Mouse (Mus musculus) intestine, postnatal 0 days (tissue): Measurements from ENCODE around the gene Gm49325. TPM values are rescaled to one million over a fixed set of nuclear protein-coding genes. Genes with fewer than 3 reads are reported as not detected.

ENCODE experiments used
- ATAC-seq: fragments of 200-750 bp; cut with Nextera tagmentation; 2 replicates; pipeline ENCODE4 v1.8.0; 2017; ENCODE audit warnings: mild to moderate bottlenecking, moderate TSS enrichment, moderate library complexity
- H3K27ac ChIP-seq: fragments of 300-500 bp; sonication (generic); 2 replicates; pipeline ENCODE4 v1.5.1; 2014; ENCODE audit warnings: mild to moderate bottlenecking, low read depth, low read length, moderate library complexity
- H3K27me3 ChIP-seq: fragments of 300-500 bp; sonication (generic); replicated peaks from 2 replicates; pipeline ENCODE4 v1.6.1; 2014; ENCODE audit warnings: low read length, mixed read lengths; ENCODE audit not compliant: control insufficient read depth, insufficient read depth
- H3K36me3 ChIP-seq: fragments of 300-500 bp; sonication (generic); 2 replicates; pipeline ENCODE4 v1.6.1; 2014; ENCODE audit warnings: mild to moderate bottlenecking, moderate library complexity; ENCODE audit not compliant: control insufficient read depth, insufficient read depth
- H3K4me1 ChIP-seq: fragments of 300-500 bp; sonication (generic); replicated peaks from 2 replicates; pipeline ENCODE4 v1.6.1; 2014; ENCODE audit warnings: antibody characterized with exemption, low read length, mixed read lengths; ENCODE audit not compliant: control insufficient read depth, insufficient read depth
- H3K4me2 ChIP-seq: fragments of 300-500 bp; sonication (generic); replicated peaks from 2 replicates; pipeline ENCODE4 v1.6.1; 2014; ENCODE audit warnings: low read depth, mild to moderate bottlenecking, moderate library complexity
- H3K4me3 ChIP-seq: fragments of 300-500 bp; sonication (generic); 2 replicates; pipeline ENCODE4 v1.5.1; 2014; ENCODE audit warnings: low read depth, low read length
- H3K9ac ChIP-seq: fragments of 300-500 bp; sonication (generic); 2 replicates; pipeline ENCODE4 v1.6.1; 2014; ENCODE audit warnings: mild to moderate bottlenecking, low read depth, low read length
- H3K9me3 ChIP-seq: fragments of 300-500 bp; sonication (generic); 2 replicates; pipeline ENCODE4 v1.6.1; 2016; ENCODE audit warnings: mixed run types; ENCODE audit not compliant: control insufficient read depth
- CTCF ChIP-seq: sonication (generic); IDR thresholded peaks from 2 replicates; pipeline ENCODE4 v1.5.1; 2016; ENCODE audit warnings: low read depth, mild to moderate bottlenecking, control low read depth, antibody characterized with exemption, moderate library complexity
- WGBS: fragments of 180-500 bp; shearing (Covaris S2); extraction: QIAGEN DNeasy Blood & Tissue Kit; methylation state at CpG from one replicate; pipeline ENCODE4 v1.1.7; 2014; 5-methylcytosine and 5-hydroxymethylcytosine counted together
- polyA plus RNA-seq: library from polyadenylated mRNA; unstranded; fragments of >200 nt; fragmentation: Nextera tagmentation; extraction: Ambion mirVana; gene quantifications from 2 replicates; pipeline ENCODE4 v1.2.1, GENCODE M21; 2015

Gm49325 gene
- 18.9 TPM in 2 replicates for polyA plus RNA-seq

GRCm38 (mm10) chr10:77605908-77606826 is at the start of gene Gm49325, which contains the start of gene Sumo3:
Gene Gm49325, plus strand, starts transcription at chr10:77606197.
Gene Sumo3, plus strand, starts transcription at chr10:77606097.
- Histone ChIP-seq H3K9me3 (no peaks in the 10 kb centered on the region), H3K27me3 (no peaks in the 10 kb centered on the region), H3K9ac (peak within 1 kb of the TSS; percentile 82), H3K27ac (peak within 1 kb of the TSS; percentile 98), H3K4me1 (no peaks in the 10 kb centered on the region), H3K4me2 (peak within 1 kb of the TSS; percentile 70), H3K4me3 (peak within 1 kb of the TSS; percentile 69), H3K36me3 (peaks cover 16% of the 10 kb centered on the region)
- peak; percentile 35; the same call in 1 of the 2 replicates for TF ChIP-seq CTCF
- WGBS = under 1% methylated on average over 116 of the region's 119 CpGs
- ATAC-seq = peak; percentile 84

GRCm38 (mm10) chr10:77556631-77557030 is 49.4 kb upstream of the Gm49325 start:
- no peak overlapping the region for H3K27ac ChIP-seq
- 86% methylated on average over 7 of the region's 7 CpGs for WGBS
- ATAC-seq = no peak

GRCm38 (mm10) chr10:77557641-77558040 is 48.4 kb upstream of the Gm49325 start:
- H3K4me3 ChIP-seq = no peak overlapping the region
- H3K9me3 ChIP-seq = no peaks in the 10 kb centered on the region
- H3K36me3 ChIP-seq = no peaks in the 10 kb centered on the region
- no peak overlapping the region for H3K4me2 ChIP-seq
- no peaks in the 10 kb centered on the region for H3K27me3 ChIP-seq
- ATAC-seq = no peak
- no peak overlapping the region for H3K27ac ChIP-seq
- no peaks in the 10 kb centered on the region for H3K4me1 ChIP-seq
- peak; percentile 61 for TF ChIP-seq CTCF
- 88% methylated on average over 4 of the region's 4 CpGs for whole genome bisulfite sequencing
- H3K9ac ChIP-seq = no peak overlapping the region

More at GRCm38 (mm10) chr10:77556631-77557030, 49.4 kb upstream of the Gm49325 start:
- no peaks in the 10 kb centered on the region for H3K27me3 ChIP-seq
- no peaks in the 10 kb centered on the region for H3K9me3 ChIP-seq
- no peaks in the 10 kb centered on the region for H3K4me1 ChIP-seq
- H3K4me3 ChIP-seq = no peak overlapping the region
- no peaks in the 10 kb centered on the region for H3K36me3 ChIP-seq
- no peak for TF ChIP-seq CTCF
- no peak overlapping the region for H3K9ac ChIP-seq
- no peak overlapping the region for H3K4me2 ChIP-seq

GRCm38 (mm10) chr10:77560090-77560489 is 45.9 kb upstream of the Gm49325 start:
- Histone ChIP-seq H3K36me3 (no peaks in the 10 kb centered on the region), H3K4me2 (no peak overlapping the region), H3K9ac (no peak overlapping the region), H3K4me3 (no peak overlapping the region), H3K27ac (no peak overlapping the region), H3K9me3 (no peaks in the 10 kb centered on the region), H3K4me1 (no peaks in the 10 kb centered on the region), H3K27me3 (no peaks in the 10 kb centered on the region)
- WGBS = 83% methylated on average over 11 of the region's 11 CpGs
- no peak for TF ChIP-seq CTCF
- no peak for ATAC-seq

GRCm38 (mm10) chr10:77560830-77561229 is 45.2 kb upstream of the Gm49325 start:
- Histone ChIP-seq H3K27me3 (no peaks in the 10 kb centered on the region), H3K27ac (no peak overlapping the region), H3K9ac (no peak overlapping the region), H3K9me3 (no peaks in the 10 kb centered on the region), H3K36me3 (no peaks in the 10 kb centered on the region), H3K4me1 (no peaks in the 10 kb centered on the region), H3K4me3 (no peak overlapping the region), H3K4me2 (no peak overlapping the region)
- ATAC-seq = no peak
- no peak for TF ChIP-seq CTCF
- 86% methylated on average over 9 of the region's 9 CpGs for WGBS

GRCm38 (mm10) chr10:77561508-77561907 is 44.5 kb upstream of the Gm49325 start:
- no peak for ATAC-seq
- no peak overlapping the region for H3K27ac ChIP-seq
- no peak overlapping the region for H3K4me3 ChIP-seq
- H3K36me3 ChIP-seq = no peaks in the 10 kb centered on the region
- 69% methylated on average over 2 of the region's 2 CpGs for WGBS
- H3K27me3 ChIP-seq = no peaks in the 10 kb centered on the region
- no peak for TF ChIP-seq CTCF
- no peak overlapping the region for H3K9ac ChIP-seq
- H3K4me2 ChIP-seq = no peak overlapping the region
- H3K4me1 ChIP-seq = no peaks in the 10 kb centered on the region
- H3K9me3 ChIP-seq = no peaks in the 10 kb centered on the region
